Mouse (Mus musculus): ENCODE results near the gene Llph.
A peak's percentile ranks its signal among the peaks of the same experiment; 100 is the strongest.
"Not testable (repeated sequence)": the region's sequence is repeated elsewhere in the genome, so short reads cannot be mapped to it uniquely, and the experiment has no call there.

The Llph gene

DNA sequence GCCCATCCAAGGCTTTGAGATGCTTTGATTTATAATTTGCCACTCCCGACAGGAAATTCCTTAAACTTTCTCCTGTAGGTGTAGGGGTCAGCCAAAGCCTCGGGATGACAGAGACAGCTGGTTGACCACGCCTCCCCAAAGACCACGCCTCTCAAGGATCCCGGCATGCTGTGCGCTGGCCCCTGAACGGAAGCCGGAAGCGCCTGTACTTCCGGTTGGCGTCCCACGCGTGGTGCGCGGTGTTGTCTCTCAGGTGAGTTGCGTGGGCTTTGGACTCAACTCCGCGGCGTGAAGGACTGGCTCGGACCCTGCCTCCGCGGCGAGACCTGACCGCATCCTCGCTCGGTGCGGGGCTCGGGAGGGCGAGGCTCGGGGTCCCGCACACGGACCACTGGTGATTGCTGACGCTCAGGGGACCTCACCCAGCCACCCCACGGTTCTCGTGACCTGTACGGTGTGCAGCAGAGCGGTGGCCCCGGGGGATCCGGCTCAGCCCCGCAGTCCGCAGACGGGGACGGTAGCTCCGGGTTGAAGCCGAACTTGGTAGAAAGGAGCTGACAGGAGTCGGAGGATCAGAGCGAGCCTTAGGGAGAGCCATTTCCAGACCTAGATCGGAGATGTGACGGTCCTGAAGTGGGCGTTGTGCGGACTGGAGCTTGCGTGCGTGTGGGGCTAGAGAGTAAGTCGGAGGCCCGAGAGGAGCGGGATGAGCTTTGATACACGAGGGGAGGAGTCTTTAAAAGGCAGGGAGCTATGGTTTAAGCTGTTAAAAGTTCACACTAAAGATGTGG is at the start of gene Llph:
Llph (plus strand) TSS at position 200 of the 791 bp plus-strand sequence.
- peak; percentile 87 for DNase-seq (ENCODE audit: low spot score)

DNA sequence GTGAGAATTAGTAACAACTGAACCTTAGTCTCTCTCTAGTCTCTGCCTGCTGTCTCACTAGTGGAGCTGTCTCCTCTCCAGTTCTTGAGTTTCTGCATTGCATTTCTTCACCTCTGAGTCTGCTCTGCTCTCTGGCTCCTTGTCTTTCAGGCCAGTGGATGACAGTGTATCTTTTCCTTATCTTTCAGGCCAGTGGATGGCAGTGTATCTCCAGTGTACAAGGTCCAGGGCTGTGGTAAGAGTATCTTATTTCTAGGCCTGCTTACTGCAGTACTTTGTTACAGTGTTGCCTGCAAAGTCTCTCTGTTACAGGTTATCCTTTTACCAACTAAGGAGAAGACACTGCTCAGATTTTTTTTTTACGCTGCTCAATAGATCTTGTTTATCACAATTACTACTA is 44.0 kb upstream of the Llph start:
- DNase-seq (ENCODE audit: low spot score): no peak

DNA sequence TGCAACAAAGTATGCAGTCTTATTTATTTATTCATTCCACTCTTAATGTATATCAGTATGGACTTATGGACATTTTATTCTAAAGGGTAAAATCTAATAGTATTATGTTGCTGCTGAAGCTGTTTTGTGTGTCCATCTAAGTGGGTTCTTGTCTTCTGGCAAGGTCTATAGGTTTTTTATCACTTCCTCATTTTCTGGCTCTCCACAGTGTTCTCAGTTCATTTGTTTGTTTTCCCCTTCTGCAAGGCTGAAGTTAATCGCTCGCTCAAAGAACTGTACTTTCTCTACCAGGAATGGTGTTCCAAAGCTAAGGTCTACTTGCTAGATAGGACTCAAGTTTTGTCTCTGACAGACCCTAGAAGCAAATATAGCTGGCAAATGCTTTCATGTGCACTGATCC is 43.5 kb upstream of the Llph start:
- DNase-seq (ENCODE audit: low spot score): no peak

- DNase-seq (ENCODE audit: low spot score): no peak
These were observed 38.4 kb upstream of the Llph start for GRCm38 (mm10) chr10:120188513-120188912.

DNA sequence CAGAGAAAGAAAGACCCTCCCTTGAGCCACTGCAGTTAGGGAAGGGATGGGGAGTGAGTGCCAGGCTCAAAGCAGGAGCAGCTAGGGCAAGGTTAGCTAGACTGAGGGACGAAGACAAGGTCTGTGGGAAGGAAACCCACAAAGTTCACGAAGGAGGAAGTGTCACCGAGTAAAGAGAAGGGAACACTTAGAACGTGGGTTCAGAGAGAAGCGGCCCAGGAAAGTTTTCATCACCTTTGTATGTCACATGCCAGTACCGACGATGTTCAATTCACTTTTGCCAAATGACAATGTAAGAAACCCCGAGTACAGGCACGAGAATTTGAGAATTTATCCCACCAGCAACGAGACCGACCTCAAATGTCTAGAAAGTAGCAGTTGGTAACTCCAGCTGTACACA is 37.6 kb upstream of the Llph start:
- no peak for DNase-seq (ENCODE audit: low spot score)

DNA sequence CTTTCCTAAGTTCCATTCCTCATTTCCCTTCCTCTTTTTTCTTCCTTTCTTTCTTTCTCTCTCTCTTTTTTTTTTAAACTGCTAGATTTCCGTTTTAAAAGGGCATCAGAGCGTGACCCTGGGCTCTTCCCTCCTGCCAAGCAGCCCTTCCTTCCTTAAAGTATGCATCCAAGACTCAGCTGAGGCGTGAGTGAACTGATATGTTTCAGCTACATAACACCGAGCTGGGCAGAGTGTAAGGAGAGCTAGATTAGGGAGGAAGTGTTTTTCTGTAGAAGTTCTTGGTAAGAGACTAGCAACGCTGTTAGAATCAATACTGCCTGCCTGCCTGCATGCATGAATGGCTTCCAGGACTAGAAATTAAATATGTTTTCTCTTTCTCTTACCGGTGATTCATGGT is 37.1 kb upstream of the Llph start:
- DNase-seq (ENCODE audit: low spot score): no peak

GRCm38 (mm10) chr10:120191165-120191564 is 35.7 kb upstream of the Llph start:
- no peak for DNase-seq (ENCODE audit: low spot score)

DNA sequence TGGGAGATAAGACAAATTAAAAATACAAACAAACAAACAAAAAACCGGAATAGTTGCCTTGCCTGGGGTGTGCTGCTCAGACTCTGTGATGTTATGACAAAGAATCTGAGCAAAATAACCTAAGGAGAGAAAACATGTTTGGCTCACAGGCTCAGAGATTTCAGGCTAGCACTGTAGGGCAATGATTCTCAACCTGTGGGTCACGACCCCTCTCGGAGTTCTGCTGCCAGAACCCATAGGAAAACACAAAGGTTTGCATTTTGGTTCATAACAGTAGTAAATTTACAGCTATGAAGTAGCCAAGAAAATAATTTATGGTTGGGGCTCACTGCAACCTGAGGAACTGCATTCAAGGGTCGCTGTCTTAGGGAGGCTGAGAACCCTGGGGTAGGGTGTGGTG is 34.6 kb upstream of the Llph start:
- DNase-seq (ENCODE audit: low spot score): no peak

- peak; percentile 34 for DNase-seq (ENCODE audit: low spot score)
These were observed 33.6 kb upstream of the Llph start for GRCm38 (mm10) chr10:120193255-120193654.

- no peak for DNase-seq (ENCODE audit: low spot score)
These were observed 29.6 kb upstream of the Llph start for GRCm38 (mm10) chr10:120197061-120197835.

GRCm38 (mm10) chr10:120201131-120201921 is 25.5 kb upstream of the Llph start, which contains the start of gene Tmbim4:
Gene Tmbim4 (plus strand): TSS chr10:120201590.
- peak; percentile 76 for DNase-seq (ENCODE audit: low spot score)

- DNase-seq (ENCODE audit: low spot score): peak; percentile 84
These were observed 24.9 kb upstream of the Llph start, which contains the start of gene Irak3 for GRCm38 (mm10) chr10:120201961-120202402. Gene Irak3 (minus strand): TSS chr10:120202130.

DNA sequence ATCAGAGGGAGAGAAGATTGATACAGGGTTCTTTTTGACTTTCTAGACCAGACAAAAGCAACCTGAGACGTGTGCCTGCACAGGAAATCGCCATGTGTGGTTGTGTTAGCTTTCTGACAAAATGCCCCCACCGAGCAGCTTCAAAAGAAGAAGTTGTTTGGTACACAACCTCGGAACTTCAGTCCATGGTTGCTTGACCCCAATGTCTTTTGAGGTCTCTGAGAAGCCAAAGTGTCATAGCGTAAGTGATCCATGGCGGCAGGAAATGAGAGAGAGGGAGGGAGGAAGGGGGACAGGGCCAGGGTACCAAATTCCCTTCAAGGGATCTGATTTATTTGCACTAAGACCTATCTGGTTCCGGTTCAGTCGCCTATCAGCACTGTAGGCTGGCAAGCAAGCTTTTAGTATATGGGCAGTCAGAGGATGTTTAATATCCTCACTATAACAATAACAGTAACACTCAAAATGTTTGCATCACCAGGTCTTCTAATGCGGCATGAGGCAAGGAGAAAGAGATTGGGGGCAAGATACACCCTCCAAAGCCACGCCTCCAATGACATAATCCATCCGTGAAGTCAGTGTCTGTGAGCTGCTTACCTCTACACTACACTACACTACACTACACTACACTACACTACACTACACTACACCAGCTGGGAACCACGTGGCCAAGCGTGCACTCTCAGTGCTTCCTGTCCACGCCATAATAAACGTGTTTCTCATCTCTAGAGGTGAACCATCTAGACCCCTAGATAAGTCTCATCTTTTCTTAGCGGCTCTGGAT is 24.2 kb upstream of the Llph start:
- no peak for DNase-seq (ENCODE audit: low spot score)

DNA sequence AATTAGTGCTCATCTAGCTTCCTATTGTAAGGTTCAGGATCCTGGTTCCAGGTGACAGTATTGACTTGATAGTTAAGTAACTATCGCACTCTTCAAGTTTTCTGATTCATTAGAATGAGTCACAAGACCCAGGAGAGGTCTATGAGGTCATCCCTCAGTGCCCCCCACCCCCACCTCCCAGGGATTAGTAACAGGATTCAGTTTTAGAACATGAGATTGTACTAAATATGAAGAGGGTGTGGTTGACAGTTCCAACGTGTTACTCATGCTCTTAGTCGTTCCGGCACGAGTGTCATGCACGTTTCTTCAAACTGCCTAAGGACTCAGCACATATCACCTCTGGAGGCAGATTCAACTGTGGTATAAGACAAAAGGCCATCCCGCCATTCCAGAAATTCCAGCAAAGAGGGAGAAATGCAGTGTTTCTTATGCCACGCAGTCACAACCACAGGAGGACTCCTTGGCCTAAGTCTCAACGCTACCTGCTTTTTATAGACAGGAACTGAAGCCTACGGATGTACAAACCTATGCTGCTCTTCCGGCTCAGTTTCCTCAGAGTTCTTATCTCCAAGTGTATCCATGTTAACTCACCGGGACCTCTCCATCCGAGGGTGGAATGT is 22.2 kb upstream of the Llph start:
- DNase-seq (ENCODE audit: low spot score): no peak

DNA sequence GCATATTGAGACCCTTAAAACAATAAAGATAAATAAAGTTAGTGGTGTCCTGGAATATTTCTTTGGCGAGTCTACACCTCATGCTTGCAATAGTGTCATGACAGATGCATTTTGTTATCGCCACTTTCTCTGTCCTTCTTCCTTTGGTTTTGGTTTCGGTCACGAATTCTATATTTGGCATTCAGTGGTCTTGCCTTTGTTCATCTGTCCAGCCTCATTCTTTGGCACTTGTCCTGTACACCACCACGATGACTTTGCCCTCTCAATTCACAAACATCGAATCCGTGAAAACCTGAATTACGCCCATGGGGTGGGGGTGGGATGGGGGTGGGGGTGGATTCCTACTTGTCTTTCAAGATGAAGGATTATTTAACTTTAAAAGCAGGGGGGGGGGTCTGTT is 18.9 kb upstream of the Llph start:
- DNase-seq (ENCODE audit: low spot score): no peak

- peak; percentile 86 for DNase-seq (ENCODE audit: low spot score)
These were observed 18.0 kb upstream of the Llph start for GRCm38 (mm10) chr10:120208575-120209538.

GRCm38 (mm10) chr10:120209539-120209925 is 17.3 kb upstream of the Llph start:
- DNase-seq (ENCODE audit: low spot score): no peak

- no peak for DNase-seq (ENCODE audit: low spot score)
These were observed 16.8 kb upstream of the Llph start for GRCm38 (mm10) chr10:120210096-120210495.

GRCm38 (mm10) chr10:120217099-120217498 is 9.8 kb upstream of the Llph start:
- DNase-seq (ENCODE audit: low spot score): not testable (repeated sequence)

DNA sequence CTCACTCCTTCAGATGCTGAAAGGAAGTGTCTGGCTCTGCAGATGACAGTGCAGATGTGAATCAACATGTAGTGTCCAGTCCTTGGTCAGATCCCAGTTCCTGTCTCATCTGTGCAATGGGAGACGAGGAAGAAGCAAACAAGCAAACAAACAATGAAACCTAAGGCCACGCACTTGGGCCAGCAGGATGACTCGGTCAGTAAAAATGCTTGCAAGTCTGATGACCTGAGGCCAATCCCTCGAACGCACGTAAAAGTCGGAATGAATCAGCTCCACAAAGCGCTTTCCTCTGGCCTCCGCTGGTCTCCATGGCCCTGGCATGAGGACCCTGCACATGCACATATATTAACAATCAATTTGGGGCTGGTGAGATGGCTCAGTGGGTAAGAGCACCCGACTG is 7.9 kb upstream of the Llph start:
- DNase-seq (ENCODE audit: low spot score): no peak
